Mouse (Mus musculus) liver, adult 10 weeks (tissue): ENCODE data around the gene Olfr444. TPM values are rescaled to one million over a fixed set of nuclear protein-coding genes. Genes with fewer than 3 reads are reported as not detected.

ENCODE experiments used
- polyA plus RNA-seq: library from polyadenylated mRNA; stranded (reverse); fragments of 350-450 nt; fragmentation: Illumina TruSeq; extraction: RNeasy Lipid Tissue Mini Kit (QIAGEN cat#74804); gene quantifications from one replicate; pipeline ENCODE4 v1.2.3, GENCODE M21; 2014; ENCODE audit warnings: low read depth, low replicate concordance

Gene Olfr444
- polyA plus RNA-seq, result not detected

GRCm38 (mm10) chr6:42948767-42949166 is at the start of gene Olfr444:
Gene Olfr444 (plus strand): TSS chr6:42949067.

GRCm38 (mm10) chr6:42908578-42908977 is 40.3 kb upstream of the Olfr444 start, which contains the start of gene Olfr447:
Gene Olfr447 (plus strand): TSS chr6:42908878.

DNA sequence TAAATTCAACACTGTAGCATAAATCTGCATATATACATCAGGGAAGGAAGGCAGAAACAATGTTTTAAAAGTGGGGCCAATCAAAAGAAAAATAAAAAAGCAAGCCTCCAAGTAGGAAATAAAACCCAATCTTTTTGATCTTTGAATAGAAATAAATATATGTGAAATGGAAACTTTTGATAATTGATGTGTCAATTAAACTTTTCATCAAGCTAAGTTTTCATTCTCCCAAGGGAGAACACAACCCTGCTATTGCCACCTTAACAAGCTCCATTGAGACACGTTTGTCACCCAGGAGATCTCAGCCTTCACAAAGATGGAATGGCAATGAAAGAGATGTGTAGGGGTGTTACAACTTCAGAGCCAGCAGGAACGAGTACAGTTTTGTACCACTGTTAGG is 27.8 kb upstream of the Olfr444 start, which contains the start of gene Olfr446:
Olfr446 (plus strand) TSS at position 301 of the 400 bp plus-strand sequence.

Other genes with a start within 250 kb of the Olfr444 start
- 2.4 TPM for gene Tcaf1, start 239.0 kb upstream of the Olfr444 start, polyA plus RNA-seq
- gene Olfr453, start 209.7 kb upstream of the Olfr444 start, polyA plus RNA-seq, result not detected
- not detected for gene Olfr38, start 192.7 kb upstream of the Olfr444 start, polyA plus RNA-seq
- gene Olfr452, start 164.0 kb upstream of the Olfr444 start, polyA plus RNA-seq, result not detected
- not detected for gene Olfr450, start 137.1 kb upstream of the Olfr444 start, polyA plus RNA-seq
- gene Olfr449, start 114.7 kb upstream of the Olfr444 start, polyA plus RNA-seq, result not detected
- gene Olfr448, start 58.6 kb upstream of the Olfr444 start, polyA plus RNA-seq, result not detected
- gene Olfr447, start 40.2 kb upstream of the Olfr444 start, polyA plus RNA-seq, result not detected
- gene Olfr446, start 27.7 kb upstream of the Olfr444 start, polyA plus RNA-seq, result not detected
- not detected for gene Olfr441, start 157.3 kb downstream of the Olfr444 start, polyA plus RNA-seq
- gene Olfr237-ps1, start 197.5 kb downstream of the Olfr444 start, polyA plus RNA-seq, result not detected
- gene Olfr437, start 214.2 kb downstream of the Olfr444 start, polyA plus RNA-seq, result not detected
- not detected for gene Olfr13, start 223.1 kb downstream of the Olfr444 start, polyA plus RNA-seq
- gene Olfr435, start 248.1 kb downstream of the Olfr444 start, polyA plus RNA-seq, result not detected